Mouse (Mus musculus) embryo, embryonic 11 days (tissue): ENCODE measurements at regions not wholly inside any gene's neighbourhood (a gene's known extent, or its start where the extent isn't known, plus 50 kb on each side); places are given as distances from the start of the nearest gene placed in this dataset.
"Not testable (repeated sequence)": the region's sequence is repeated elsewhere in the genome, so short reads cannot be mapped to it uniquely, and the experiment has no call there.

ENCODE experiments used
- DNase-seq: peaks from one replicate; pipeline ENCODE4 v3.0.0-alpha.2; 2015

- no peak for DNase-seq
Measured at GRCm38 (mm10) chr10:99320797-99321196, 57.8 kb downstream of the Dusp6 start.

- no peak for DNase-seq
Measured at GRCm38 (mm10) chr10:99323358-99323757, 60.3 kb downstream of the Dusp6 start.

- no peak for DNase-seq
Measured at GRCm38 (mm10) chr10:99327501-99327900, 64.5 kb downstream of the Dusp6 start.

GRCm38 (mm10) chr10:99328568-99328967 is 65.5 kb downstream of the Dusp6 start:
- no peak for DNase-seq

- DNase-seq = no peak
Measured at GRCm38 (mm10) chr10:99329469-99329868, 66.4 kb downstream of the Dusp6 start.

GRCm38 (mm10) chr10:99330519-99330918 is 67.5 kb downstream of the Dusp6 start:
- peak; percentile 36 for DNase-seq

- no peak for DNase-seq
Measured at GRCm38 (mm10) chr10:99331876-99332275, 68.8 kb downstream of the Dusp6 start.

GRCm38 (mm10) chr10:99333831-99334230 is 70.8 kb downstream of the Dusp6 start:
- no peak for DNase-seq

GRCm38 (mm10) chr10:99336091-99336490 is 73.1 kb downstream of the Dusp6 start:
- no peak for DNase-seq

GRCm38 (mm10) chr10:99338790-99339189 is 75.8 kb downstream of the Dusp6 start:
- not testable (repeated sequence) for DNase-seq

GRCm38 (mm10) chr10:99339291-99339912 is 76.4 kb downstream of the Dusp6 start:
- not testable (repeated sequence) for DNase-seq

GRCm38 (mm10) chr10:99340057-99340456 is 77.0 kb downstream of the Dusp6 start:
- DNase-seq = not testable (repeated sequence)

GRCm38 (mm10) chr10:99349125-99349716 is 86.2 kb downstream of the Dusp6 start:
- DNase-seq = no peak

GRCm38 (mm10) chr10:99353541-99354292 is 90.7 kb downstream of the Dusp6 start:
- DNase-seq = peak; percentile 68

GRCm38 (mm10) chr10:99354352-99354751 is 91.3 kb downstream of the Dusp6 start:
- no peak for DNase-seq

GRCm38 (mm10) chr10:99355303-99355702 is 92.3 kb downstream of the Dusp6 start:
- DNase-seq = no peak

- DNase-seq = no peak
Measured at GRCm38 (mm10) chr10:99356221-99356620, 93.2 kb downstream of the Dusp6 start.

- DNase-seq = no peak
Measured at GRCm38 (mm10) chr10:99356883-99357282, 93.9 kb downstream of the Dusp6 start.

- DNase-seq = no peak
Measured at GRCm38 (mm10) chr10:99357347-99357746, 94.3 kb downstream of the Dusp6 start.

GRCm38 (mm10) chr10:99358256-99358655 is 95.2 kb downstream of the Dusp6 start:
- DNase-seq = no peak

GRCm38 (mm10) chr10:99359439-99359866 is 96.4 kb downstream of the Dusp6 start:
- peak; percentile 45 for DNase-seq

GRCm38 (mm10) chr10:99360601-99361000 is 97.6 kb downstream of the Dusp6 start:
- DNase-seq = not testable (repeated sequence)

GRCm38 (mm10) chr10:99366162-99366561 is 103.1 kb downstream of the Dusp6 start:
- no peak for DNase-seq

GRCm38 (mm10) chr10:99367757-99368156 is 104.7 kb downstream of the Dusp6 start:
- no peak for DNase-seq
